Mouse (Mus musculus) Muller cell, postnatal 12 days (primary cell): ENCODE results near the gene Vmn1r31.

Experiments
- DNase-seq: peaks from one replicate; pipeline ENCODE4 v3.0.0-alpha.2; 2015; ENCODE audit errors: inconsistent ontology term

Gene Vmn1r31

DNA sequence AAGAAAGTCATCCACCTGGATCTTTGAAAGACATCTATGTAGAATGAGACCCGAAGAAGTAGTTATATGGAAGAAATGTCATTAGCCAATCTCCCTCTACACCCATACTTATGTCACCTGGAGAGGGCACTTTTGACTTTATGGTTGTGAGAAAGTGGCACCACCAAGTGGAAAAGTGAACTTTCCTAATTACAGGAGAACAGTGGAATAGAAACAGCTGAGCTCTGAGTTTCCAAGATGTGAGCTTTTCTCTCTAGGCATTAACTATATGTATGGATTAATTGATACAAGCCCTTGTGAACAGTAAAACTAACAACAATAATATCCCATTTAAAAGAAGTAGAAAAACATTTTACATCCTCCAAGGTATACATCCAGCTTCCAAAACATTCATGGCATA, at the start of gene Vmn1r31:
TSS of gene Vmn1r31 (minus strand) at position 101 of the 400 bp plus-strand sequence.
- no peak for DNase-seq

DNA sequence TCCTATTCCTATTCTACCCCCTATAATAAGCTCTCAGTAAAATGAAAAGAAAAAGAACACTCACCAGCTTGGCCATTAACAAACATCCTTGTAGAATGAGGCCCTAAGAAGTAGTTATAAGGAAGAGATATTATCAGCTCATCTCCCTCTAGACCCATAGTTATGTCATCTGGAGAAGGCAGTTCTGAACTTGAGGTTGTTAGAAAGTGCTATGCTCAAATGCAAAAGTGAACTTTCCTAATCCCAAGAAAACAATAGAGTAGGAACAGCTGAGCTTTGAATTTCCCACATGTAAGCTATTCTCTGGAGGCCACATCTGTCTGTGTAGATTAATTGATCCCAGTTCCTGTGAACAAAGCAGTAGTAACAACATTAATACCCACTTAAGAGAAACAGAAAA, 31.8 kb downstream of the Vmn1r31 start, which contains the start of gene Vmn1r30:
TSS of gene Vmn1r30 (minus strand) at position 101 of the 400 bp plus-strand sequence.
- DNase-seq, result no peak
